Mouse (Mus musculus) erythroblast, embryonic 14.5 days (primary cell): ENCODE measurements around the gene Fcna. TPM values are rescaled to one million over a fixed set of nuclear protein-coding genes. Genes with fewer than 3 reads are reported as not detected.

Source experiments
- H3K27me3 ChIP-seq: 2 replicates; pipeline ENCODE4 v1.6.1; 2012; ENCODE audit warnings: inconsistent platforms; ENCODE audit not compliant: control insufficient read depth
- H3K36me3 ChIP-seq: 2 replicates; pipeline ENCODE4 v1.6.1; 2012; ENCODE audit warnings: mild to moderate bottlenecking, inconsistent platforms; ENCODE audit not compliant: control insufficient read depth
- H3K4me1 ChIP-seq: 2 replicates; pipeline ENCODE4 v1.6.1; 2012; ENCODE audit warnings: inconsistent platforms; ENCODE audit not compliant: control insufficient read depth
- H3K4me3 ChIP-seq: replicated peaks from 2 replicates; pipeline ENCODE3; 2012; ENCODE audit warnings: moderate library complexity, mild to moderate bottlenecking, inconsistent platforms
- H3K9me3 ChIP-seq: 2 replicates; pipeline ENCODE4 v1.6.1; 2012; ENCODE audit warnings: low read length, inconsistent platforms, mixed read lengths; ENCODE audit not compliant: control insufficient read depth
- GATA1 ChIP-seq: IDR thresholded peaks from 2 replicates; pipeline ENCODE4 v1.6.1; 2012; ENCODE audit warnings: low read length, inconsistent platforms, mixed read lengths
- TAL1 ChIP-seq: IDR thresholded peaks from 3 replicates; pipeline ENCODE4 v1.6.1; 2012; ENCODE audit warnings: low read length, inconsistent platforms, mixed read lengths
- polyA plus RNA-seq: library from polyadenylated mRNA; stranded (reverse); fragments of >175 nt; gene quantifications from 2 replicates; pipeline ENCODE4 v1.2.3, GENCODE M21; 2012

Gene Fcna
- polyA plus RNA-seq, 1 experiment: 0.94 TPM

GRCm38 (mm10) chr2:25656691-25657090, 28.9 kb upstream of the Fcna start:
- Histone ChIP-seq H3K36me3 (no peaks in the 10 kb centered on the region), H3K9me3 (no peaks in the 10 kb centered on the region), H3K27me3 (no peaks in the 10 kb centered on the region), H3K4me3 (no peak overlapping the region), H3K4me1 (no peaks in the 10 kb centered on the region)
- no peak for TF ChIP-seq TAL1

GRCm38 (mm10) chr2:25654502-25654901, 26.7 kb upstream of the Fcna start:
- H3K36me3 ChIP-seq: no peaks in the 10 kb centered on the region
- TF ChIP-seq GATA1 (no peak), TAL1 (no peak)
- no peaks in the 10 kb centered on the region for H3K27me3 ChIP-seq
- no peaks in the 10 kb centered on the region for H3K9me3 ChIP-seq
- no peaks in the 10 kb centered on the region for H3K4me1 ChIP-seq
- no peak overlapping the region for H3K4me3 ChIP-seq

DNA sequence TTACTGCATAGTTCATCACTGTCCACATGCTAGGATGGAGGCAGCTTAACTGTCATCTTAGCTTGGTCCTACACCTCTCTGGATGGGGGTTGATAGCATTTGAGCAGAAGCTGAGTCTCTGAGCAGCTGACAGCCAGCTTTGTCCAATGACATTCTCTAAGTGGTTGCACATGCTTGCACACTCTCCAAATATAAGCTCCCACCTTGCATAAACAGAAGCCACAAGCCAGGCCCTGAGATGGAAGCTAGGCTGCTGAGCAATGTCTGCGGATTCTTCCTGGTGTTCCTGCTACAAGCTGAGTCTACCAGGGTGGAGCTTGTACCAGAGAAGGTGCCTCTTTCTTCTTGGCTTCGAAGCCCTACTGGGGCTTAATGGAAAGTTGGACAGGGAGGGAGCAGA, 25.1 kb upstream of the Fcna start, which contains the start of gene Lcn8:
TSS of gene Lcn8 (plus strand) at position 219 of the 400 bp plus-strand sequence.
- Histone ChIP-seq H3K9me3 (no peaks in the 10 kb centered on the region), H3K4me3 (no peak within 1 kb of the TSS), H3K36me3 (no peaks in the 10 kb centered on the region), H3K4me1 (no peaks in the 10 kb centered on the region), H3K27me3 (no peaks in the 10 kb centered on the region)
- TF ChIP-seq TAL1 (no peak), GATA1 (no peak)

- Histone ChIP-seq H3K4me3 (no peak overlapping the region), H3K9me3 (no peaks in the 10 kb centered on the region), H3K4me1 (no peaks in the 10 kb centered on the region), H3K36me3 (no peaks in the 10 kb centered on the region), H3K27me3 (no peaks in the 10 kb centered on the region)
- TF ChIP-seq GATA1 (no peak), TAL1 (no peak)
Observed at GRCm38 (mm10) chr2:25639890-25640289, 12.1 kb upstream of the Fcna start.

DNA sequence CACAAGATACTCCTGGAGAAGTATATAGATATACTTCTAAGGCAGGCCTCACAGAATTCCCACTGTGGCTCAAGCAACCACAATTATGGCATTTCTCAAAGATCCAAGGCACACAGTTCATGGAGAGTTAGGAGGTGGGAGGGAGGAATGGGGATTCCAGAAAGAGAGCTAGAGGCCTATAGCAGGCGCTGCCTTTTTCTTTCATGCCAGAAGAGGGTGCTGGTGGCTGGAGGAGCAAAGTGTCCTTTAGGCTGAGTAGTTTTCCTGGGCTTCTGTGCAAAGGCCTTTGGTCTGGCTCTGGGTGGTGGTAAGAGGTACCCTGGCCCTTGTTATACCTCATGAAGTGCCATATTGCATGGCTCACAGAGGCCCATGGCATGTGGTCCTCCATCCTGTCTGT, 6.2 kb upstream of the Fcna start:
- H3K4me1 ChIP-seq: no peaks in the 10 kb centered on the region
- no peak overlapping the region for H3K4me3 ChIP-seq
- no peaks in the 10 kb centered on the region for H3K36me3 ChIP-seq
- H3K9me3 ChIP-seq: no peaks in the 10 kb centered on the region
- TF ChIP-seq TAL1 (no peak), GATA1 (no peak)
- H3K27me3 ChIP-seq: no peaks in the 10 kb centered on the region

DNA sequence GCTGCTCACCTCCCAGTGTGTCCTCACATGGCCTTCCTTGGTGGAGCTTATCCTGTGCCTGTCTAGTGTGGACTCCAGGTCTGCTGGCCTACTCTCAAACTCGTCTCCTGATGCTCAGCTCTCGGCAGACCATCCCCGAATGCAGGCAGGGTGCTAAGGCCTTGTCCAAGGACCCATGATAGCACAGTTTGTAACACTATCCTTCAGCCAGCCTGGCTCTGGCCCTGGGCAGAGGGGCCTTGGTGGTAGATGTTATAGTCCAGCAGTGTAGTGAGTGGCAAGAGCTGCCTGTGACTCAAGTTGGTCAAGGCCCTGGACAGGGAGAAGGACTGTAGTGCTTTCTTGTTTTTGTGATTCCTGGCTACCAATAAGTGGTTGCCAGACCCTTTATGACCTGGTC, 5.8 kb upstream of the Fcna start:
- TF ChIP-seq TAL1 (no peak), GATA1 (no peak)
- H3K4me1 ChIP-seq: no peaks in the 10 kb centered on the region
- peaks cover 2% of the 10 kb centered on the region; the same call in 1 of the 2 replicates for H3K27me3 ChIP-seq

GRCm38 (mm10) chr2:25628738-25629137, 908 bp upstream of the Fcna start:
- H3K4me3 ChIP-seq: no peak overlapping the region
- H3K36me3 ChIP-seq: no peaks in the 10 kb centered on the region
- TF ChIP-seq GATA1 (no peak), TAL1 (no peak)
- no peaks in the 10 kb centered on the region for H3K4me1 ChIP-seq
- H3K9me3 ChIP-seq: no peaks in the 10 kb centered on the region
- H3K27me3 ChIP-seq: peaks cover 4% of the 10 kb centered on the region

More for the DNA sequence above, 5.8 kb upstream of the Fcna start:
- Histone ChIP-seq H3K4me3 (no peak overlapping the region), H3K36me3 (no peaks in the 10 kb centered on the region), H3K9me3 (no peaks in the 10 kb centered on the region)

GRCm38 (mm10) chr2:25625986-25626385, 1.8 kb downstream of the Fcna start:
- no peak for TF ChIP-seq GATA1
- no peak for TF ChIP-seq TAL1
- H3K9me3 ChIP-seq: no peaks in the 10 kb centered on the region
- no peak overlapping the region for H3K4me3 ChIP-seq
- peaks cover 9% of the 10 kb centered on the region for H3K4me1 ChIP-seq
- peaks cover 4% of the 10 kb centered on the region for H3K27me3 ChIP-seq
- H3K36me3 ChIP-seq: no peaks in the 10 kb centered on the region

DNA sequence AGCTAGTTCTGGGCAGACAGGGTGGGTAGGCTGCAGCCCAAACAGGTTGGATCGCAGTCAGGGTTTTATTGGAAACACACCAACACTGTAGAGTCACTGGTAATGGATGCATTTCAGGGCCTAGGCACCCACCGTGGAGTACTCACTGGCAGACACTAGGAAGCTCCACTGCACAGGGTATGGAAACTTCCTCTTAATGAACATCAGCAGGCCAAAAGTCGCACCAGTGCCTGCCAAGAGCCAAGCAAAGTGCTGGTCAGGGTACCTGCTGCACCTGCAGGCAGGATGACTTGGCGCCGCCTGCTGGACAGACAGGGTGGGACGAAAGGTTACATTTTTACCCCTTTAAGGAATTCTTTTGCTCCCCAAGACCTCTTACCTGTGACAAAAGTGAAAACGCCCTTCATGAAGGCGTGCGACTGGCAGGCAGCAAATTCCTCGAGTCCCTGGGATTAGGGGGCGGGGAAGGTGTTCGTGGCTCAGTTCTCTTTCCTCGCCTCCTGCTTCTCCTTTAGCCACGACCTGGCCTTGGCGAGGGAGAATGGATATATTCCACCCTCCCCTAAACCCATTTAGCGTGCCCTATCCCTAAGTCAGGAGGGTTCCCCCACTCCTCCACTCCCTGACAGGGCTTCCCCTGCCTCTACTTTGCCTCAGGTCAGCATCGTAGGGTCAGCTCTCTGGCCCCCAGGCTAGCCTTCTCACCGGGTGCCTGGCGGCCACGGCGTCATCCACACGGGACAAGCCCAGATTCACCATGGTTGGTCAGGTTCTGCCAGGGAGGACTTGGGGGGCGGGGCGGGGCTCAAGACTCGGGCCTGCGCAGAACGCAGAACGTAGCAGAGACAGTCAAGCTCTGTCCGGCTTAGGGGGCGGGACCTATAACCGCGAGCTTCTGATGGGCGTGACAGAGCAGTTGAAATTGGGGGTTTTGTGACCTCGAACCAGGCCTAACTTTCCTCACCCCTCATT, 6.3 kb downstream of the Fcna start, which contains the start of gene Tmem141:
TSS of gene Tmem141 (minus strand) at position 777 of the 972 bp plus-strand sequence.
- TF ChIP-seq GATA1 (no peak), TAL1 (no peak)
- peaks cover 9% of the 10 kb centered on the region for H3K4me1 ChIP-seq
- peak within 1 kb of the TSS; percentile 58 for H3K4me3 ChIP-seq
- H3K27me3 ChIP-seq: peaks cover 31% of the 10 kb centered on the region
- no peaks in the 10 kb centered on the region for H3K9me3 ChIP-seq
- H3K36me3 ChIP-seq: no peaks in the 10 kb centered on the region
